Mouse (Mus musculus): ENCODE measurements at regions not wholly inside any gene's neighbourhood (a gene's known extent, or its start where the extent isn't known, plus 50 kb on each side); places are given as distances from the start of the nearest gene placed in this dataset.

DNA sequence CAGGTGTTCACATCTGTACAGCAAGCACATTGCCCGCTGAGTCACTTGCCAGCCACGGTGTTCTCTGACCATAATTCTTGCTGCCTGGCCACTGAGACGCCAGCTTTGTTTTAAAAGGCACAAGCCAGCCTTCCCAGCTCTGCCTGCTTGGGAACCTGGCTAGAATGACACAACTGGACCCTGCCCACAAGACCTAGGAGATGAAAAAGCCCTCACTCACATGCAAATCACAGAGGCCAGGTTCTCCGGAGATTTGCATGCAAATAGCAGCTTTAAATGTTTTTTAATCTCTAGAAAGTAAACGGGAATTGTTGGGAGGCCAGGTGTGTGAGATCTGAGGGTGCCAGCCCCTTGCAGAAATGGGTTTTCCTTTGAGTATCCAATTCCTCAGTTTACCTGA, 71.9 kb downstream of the 1810010D01Rik start:
- no peak for ATAC-seq

GRCm38 (mm10) chr7:145132506-145132905, 75.4 kb downstream of the 1810010D01Rik start:
- no peak for ATAC-seq

DNA sequence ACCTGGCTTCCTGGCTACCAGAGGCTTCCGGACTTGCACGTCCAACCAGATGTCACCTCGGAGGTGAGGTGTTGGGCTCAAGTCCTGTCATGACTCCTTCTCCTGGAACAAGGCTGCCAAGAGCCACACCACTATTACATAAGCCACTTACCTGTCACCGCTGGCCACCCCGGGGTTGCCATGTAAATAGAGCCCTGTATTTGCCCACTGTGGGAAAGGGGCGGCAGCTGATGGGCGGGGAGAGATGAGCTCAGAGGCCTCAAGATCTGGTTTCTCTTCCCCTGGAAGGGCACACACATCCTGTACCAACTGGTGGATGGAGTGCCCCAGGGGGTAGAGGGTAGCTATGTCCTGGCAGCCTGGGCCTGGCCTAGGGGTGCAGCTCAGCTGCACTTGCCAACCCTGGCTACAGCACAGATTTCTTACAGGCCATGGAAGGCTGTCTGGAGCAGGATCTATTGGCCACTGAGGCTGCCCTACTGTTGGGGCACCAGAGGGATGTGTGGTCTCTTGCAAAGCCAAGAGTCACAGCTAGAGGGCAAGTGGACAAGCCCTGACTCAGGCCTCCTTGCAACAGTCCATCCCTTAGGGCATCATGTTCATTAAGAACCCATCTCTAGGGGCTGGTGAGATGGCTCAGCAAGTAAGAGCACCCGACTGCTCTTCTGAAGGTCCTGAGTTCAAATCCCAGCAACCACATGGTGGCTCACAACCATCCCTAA, 76.3 kb downstream of the 1810010D01Rik start:
- ATAC-seq: no peak

GRCm38 (mm10) chr7:145129971-145130370, 77.9 kb downstream of the 1810010D01Rik start:
- no peak for ATAC-seq

DNA sequence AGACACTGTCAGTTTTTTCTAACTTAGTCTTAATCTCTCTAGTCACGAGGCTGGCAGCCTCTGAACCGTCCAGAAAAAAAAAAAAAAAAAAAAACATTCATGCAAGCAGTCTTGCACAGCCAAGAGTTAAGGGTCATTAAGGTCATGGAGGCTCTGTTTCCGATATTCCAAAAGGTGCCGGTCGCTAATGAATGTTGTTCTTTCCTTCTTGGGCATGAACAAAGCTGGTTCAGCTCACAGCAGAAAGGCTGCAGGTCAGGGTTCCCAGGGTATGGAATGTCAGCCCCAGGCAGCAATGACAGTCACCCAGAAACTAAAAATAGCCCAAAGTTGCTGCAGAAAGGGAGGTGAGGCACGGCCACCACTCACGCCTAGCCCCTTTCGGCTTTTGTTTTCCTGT, 80.3 kb downstream of the 1810010D01Rik start:
- no peak for ATAC-seq

DNA sequence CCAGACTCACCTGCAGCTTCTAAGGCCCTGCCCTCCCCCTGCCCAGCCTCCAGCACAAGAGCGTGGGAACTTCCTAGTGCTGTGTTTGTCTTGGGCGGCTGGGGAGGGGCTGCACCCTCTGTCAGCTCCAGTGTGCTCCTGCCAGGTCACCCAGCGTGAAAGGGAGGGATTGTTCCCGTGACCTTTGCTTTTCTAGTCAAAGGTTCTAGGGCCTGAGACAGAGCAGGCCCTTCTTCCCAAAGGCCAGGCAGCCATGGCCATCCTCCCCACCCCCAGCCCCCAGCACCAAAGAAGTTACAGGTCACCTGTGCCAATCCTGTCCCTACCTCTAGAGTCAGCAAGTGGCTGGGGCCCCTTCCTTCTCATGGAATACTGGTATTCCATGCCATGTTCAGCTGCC, 80.7 kb downstream of the 1810010D01Rik start:
- no peak for ATAC-seq

GRCm38 (mm10) chr7:145123996-145124601, 83.8 kb downstream of the 1810010D01Rik start:
- ATAC-seq: no peak

GRCm38 (mm10) chr7:145122471-145122870, 85.4 kb downstream of the 1810010D01Rik start:
- no peak for ATAC-seq

DNA sequence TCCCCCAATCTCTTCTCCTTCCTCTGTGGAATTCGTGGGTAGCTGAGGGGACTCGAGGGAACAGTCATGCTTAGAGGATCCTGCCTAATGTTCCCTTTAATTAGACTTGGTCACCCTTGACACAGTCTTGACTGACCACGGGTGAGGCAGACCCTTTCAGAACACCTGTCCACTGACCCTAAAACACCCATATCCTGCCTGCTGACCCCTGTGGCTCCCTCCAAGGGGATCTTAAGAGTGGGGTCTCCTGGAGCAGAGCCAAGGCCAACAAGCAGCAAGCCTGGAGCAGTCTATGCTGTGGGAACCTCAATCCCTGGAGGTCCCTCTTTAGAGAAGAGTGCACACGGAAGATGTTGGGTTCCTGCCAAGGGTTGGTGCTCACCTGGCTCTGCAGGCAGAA, 89.5 kb downstream of the 1810010D01Rik start:
- ATAC-seq: no peak

DNA sequence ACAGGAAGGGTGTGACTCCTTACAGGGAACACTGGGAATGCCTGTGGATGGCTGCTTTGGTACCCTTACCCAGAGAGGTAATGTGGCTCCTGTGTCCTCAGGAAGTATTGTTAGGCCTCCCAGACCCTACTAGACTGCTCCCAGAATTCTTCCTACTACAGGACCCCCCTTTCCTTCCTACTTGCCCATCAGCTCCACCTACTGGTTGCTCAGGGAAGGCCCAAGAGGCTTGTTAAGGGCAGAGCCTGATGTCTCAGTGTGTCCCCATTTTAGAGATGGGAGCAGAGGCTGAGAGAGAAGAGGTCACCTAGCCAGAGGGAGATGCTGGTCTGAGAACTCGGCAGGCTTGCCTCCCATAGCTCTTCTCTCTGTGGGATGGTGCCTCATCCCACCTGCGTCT, 93.3 kb downstream of the 1810010D01Rik start:
- no peak for ATAC-seq

DNA sequence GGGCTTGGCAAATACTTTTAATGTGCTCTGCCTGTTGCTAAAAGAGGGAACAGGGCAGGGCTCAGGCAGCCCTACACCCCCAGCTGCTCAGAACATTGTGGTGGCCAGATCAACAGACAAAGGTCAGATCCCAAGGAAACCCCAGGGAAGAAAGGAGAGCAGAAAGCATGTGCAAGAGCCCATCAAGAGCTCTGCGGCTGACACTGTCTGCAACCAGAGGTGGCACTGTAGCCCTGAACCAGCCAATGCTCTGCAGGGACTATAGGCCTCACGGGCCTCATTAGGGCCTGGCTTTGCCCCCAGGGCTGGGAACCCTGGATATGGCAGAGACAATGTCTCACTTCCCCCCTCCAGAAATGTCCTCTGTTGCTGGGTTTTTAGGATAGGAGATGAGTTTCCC, 93.8 kb downstream of the 1810010D01Rik start:
- no peak for ATAC-seq

GRCm38 (mm10) chr7:145112887-145113531, 94.9 kb downstream of the 1810010D01Rik start:
- no peak for ATAC-seq

GRCm38 (mm10) chr7:145112146-145112830, 95.6 kb downstream of the 1810010D01Rik start:
- ATAC-seq: peak; percentile 36

GRCm38 (mm10) chr7:145111252-145112131, 96.4 kb downstream of the 1810010D01Rik start:
- peak; percentile 80 for ATAC-seq

GRCm38 (mm10) chr7:145110657-145111251, 97.2 kb downstream of the 1810010D01Rik start:
- peak; percentile 16 for ATAC-seq

GRCm38 (mm10) chr7:145110028-145110427, 97.9 kb downstream of the 1810010D01Rik start:
- ATAC-seq: no peak

DNA sequence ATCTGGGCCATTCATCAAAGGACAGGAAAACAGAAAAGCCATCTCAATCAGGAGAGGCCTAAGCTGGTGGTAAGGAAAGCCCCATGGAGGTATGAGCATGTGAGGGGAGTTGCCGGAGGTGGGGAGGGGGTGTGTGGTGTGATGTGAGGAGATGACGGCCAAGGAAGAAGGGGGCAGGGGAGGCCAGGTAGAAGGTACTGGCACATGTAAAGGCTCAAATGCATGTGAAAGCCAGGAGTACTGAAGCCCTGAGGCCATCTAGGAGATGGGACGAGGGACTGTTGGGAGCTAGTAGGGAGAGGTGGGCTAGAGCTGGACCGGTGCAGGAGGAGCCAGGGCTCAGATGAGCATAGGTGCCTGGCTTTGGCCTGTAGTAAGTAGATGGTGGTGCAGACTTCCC, 98.4 kb downstream of the 1810010D01Rik start:
- ATAC-seq: no peak

GRCm38 (mm10) chr7:145108994-145109393, 98.9 kb downstream of the 1810010D01Rik start:
- no peak for ATAC-seq

DNA sequence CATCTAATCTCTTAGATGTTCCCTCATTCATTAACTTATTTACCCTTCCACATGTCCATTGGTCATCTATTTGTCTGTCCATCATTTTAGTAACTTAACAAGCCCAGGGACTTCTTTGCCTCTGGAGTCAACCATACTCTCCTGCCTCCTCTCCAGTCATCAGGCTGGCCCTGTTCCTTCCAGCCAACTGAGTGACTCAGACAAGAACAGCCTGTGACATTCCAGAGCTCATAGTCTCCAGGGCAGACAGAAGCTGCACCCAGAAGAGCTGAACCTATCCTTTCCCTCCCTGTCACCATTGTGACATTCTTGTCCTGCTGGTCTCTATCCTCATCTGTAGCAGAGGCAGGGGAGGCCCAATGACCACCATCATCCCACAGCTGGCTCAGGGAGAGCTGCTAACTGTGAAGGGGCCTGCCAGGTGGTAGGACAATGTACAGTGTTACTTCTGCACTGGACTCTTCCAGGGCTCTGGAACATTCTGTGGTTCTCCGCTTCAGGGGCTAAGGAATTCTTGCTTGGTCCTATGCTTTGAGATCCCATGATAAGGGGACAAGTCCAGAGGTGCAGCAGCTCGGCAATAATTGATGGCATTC, 100.2 kb downstream of the 1810010D01Rik start:
- ATAC-seq: no peak

- no peak for ATAC-seq
Observed at GRCm38 (mm10) chr7:145106494-145106849, 101.4 kb downstream of the 1810010D01Rik start.

DNA sequence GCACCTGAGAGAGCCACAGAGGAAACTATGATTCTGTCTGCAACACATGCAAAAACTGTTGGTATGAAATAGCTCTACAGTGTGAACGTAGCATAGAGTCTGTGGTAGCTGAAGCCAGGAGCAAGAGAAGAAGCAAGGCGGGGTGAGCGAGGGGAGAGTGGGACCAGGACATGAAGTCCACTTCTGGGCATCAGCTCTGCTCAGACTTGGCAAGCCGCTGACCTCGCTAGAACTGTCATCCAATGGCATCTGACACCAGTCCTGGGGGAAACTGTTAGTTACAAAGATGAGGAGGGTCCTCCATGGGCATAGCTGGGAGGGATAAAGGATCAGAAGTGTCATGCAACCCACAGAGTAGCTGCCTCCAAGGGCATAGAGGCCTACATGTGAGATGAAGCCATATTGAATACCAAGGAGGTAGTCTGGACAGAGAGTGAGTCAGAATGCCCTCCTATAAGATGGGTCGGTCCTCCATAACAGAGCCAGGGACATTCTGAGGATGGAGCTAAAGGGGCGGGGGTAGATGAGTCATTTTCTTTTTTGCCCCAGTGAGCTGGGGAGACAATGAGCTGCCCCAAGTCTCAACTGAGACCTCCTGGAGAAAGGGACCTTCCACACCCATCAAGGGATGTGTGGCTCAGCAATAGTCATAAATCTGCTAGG, 102.0 kb downstream of the 1810010D01Rik start:
- ATAC-seq: no peak
